Mouse (Mus musculus): ENCODE data around the gene Zfp457.

GRCm38 (mm10) chr13:67306718-67307117, 433 bp upstream of the Zfp457 start:
- TF ChIP-seq TCF12 (IDR thresholded peaks at IDR 0.05; ENCODE audit: insufficient read depth, poor library complexity, severe bottlenecking) = no peak
- TF ChIP-seq MYOG (IDR thresholded peaks at IDR 0.05; ENCODE audit: control insufficient read depth in 1 of 3, insufficient read depth in 1 of 3, insufficient read length in 2 of 3, low read depth in 2 of 3) = no peak
- no peak for TF ChIP-seq POLR2A (IDR thresholded peaks at IDR 0.05; ENCODE audit: insufficient read length, low read depth)
- TF ChIP-seq E2F4 (IDR thresholded peaks at IDR 0.05; ENCODE audit: insufficient read depth) = no peak
- no peak for TF ChIP-seq MYOD1 (IDR thresholded peaks at IDR 0.05; ENCODE audit: control insufficient read depth in 1 of 3, insufficient read length in 2 of 3, low read depth in 2 of 3)
- TF ChIP-seq USF1 (IDR thresholded peaks at IDR 0.05; ENCODE audit: low read depth) = no peak
- TF ChIP-seq SRF (IDR thresholded peaks at IDR 0.05; ENCODE audit: control insufficient read depth, insufficient read length, low read depth) = no peak
- no peak for TF ChIP-seq MAX (IDR thresholded peaks at IDR 0.05; ENCODE audit: low read depth)
- no peak for TF ChIP-seq CEBPB (IDR thresholded peaks at IDR 0.05; ENCODE audit: insufficient read depth, poor library complexity, severe bottlenecking)
- no peak for TF ChIP-seq TCF3 (IDR thresholded peaks at IDR 0.05; ENCODE audit: insufficient read length, low read depth)

Measured in myocyte (in vitro differentiated cells).